Mouse (Mus musculus): ENCODE measurements around the gene Rin3. TPM values are rescaled to one million over a fixed set of nuclear protein-coding genes. Genes with fewer than 3 reads are reported as not detected.

The Rin3 gene
- total RNA-seq, 2 experiments from 2014 or later, result 68.0 to 119 TPM

- ATAC-seq (replicated peaks; ENCODE audit: poor library complexity), result no peak
Observed at GRCm38 (mm10) chr12:102299209-102299608, 16.4 kb downstream of the Rin3 start.

GRCm38 (mm10) chr12:102301585-102301984, 18.7 kb downstream of the Rin3 start:
- no peak for ATAC-seq (replicated peaks; ENCODE audit: poor library complexity)

- peak; percentile 84 for ATAC-seq (replicated peaks; ENCODE audit: poor library complexity)
Observed at GRCm38 (mm10) chr12:102302322-102302721, 19.5 kb downstream of the Rin3 start.

- no peak for ATAC-seq (replicated peaks; ENCODE audit: poor library complexity)
Observed at GRCm38 (mm10) chr12:102302831-102303351, 20.0 kb downstream of the Rin3 start.

GRCm38 (mm10) chr12:102303867-102304266, 21.0 kb downstream of the Rin3 start:
- ATAC-seq (replicated peaks; ENCODE audit: poor library complexity), result no peak

- no peak for ATAC-seq (replicated peaks; ENCODE audit: poor library complexity)
Observed at GRCm38 (mm10) chr12:102305069-102305836, 22.4 kb downstream of the Rin3 start.

- ATAC-seq (replicated peaks; ENCODE audit: poor library complexity), result no peak
Observed at GRCm38 (mm10) chr12:102308001-102308456, 25.2 kb downstream of the Rin3 start.

- peak; percentile 29 for ATAC-seq (replicated peaks; ENCODE audit: poor library complexity)
Observed at GRCm38 (mm10) chr12:102308457-102309011, 25.7 kb downstream of the Rin3 start.

- no peak for ATAC-seq (replicated peaks; ENCODE audit: poor library complexity)
Observed at GRCm38 (mm10) chr12:102309099-102309799, 26.4 kb downstream of the Rin3 start.

GRCm38 (mm10) chr12:102309800-102310195, 26.9 kb downstream of the Rin3 start:
- no peak for ATAC-seq (replicated peaks; ENCODE audit: poor library complexity)

GRCm38 (mm10) chr12:102310261-102310660, 27.4 kb downstream of the Rin3 start:
- ATAC-seq (replicated peaks; ENCODE audit: poor library complexity), result no peak

- no peak for ATAC-seq (replicated peaks; ENCODE audit: poor library complexity)
Observed at GRCm38 (mm10) chr12:102311454-102311853, 28.6 kb downstream of the Rin3 start.

GRCm38 (mm10) chr12:102319150-102319549, 36.3 kb downstream of the Rin3 start:
- no peak for ATAC-seq (replicated peaks; ENCODE audit: poor library complexity)

- peak; percentile 52 for ATAC-seq (replicated peaks; ENCODE audit: poor library complexity)
Observed at GRCm38 (mm10) chr12:102319899-102320298, 37.1 kb downstream of the Rin3 start.

- ATAC-seq (replicated peaks; ENCODE audit: poor library complexity), result no peak
Observed at GRCm38 (mm10) chr12:102320322-102320721, 37.5 kb downstream of the Rin3 start.

GRCm38 (mm10) chr12:102321064-102321728, 38.3 kb downstream of the Rin3 start:
- ATAC-seq (replicated peaks; ENCODE audit: poor library complexity), result peak; percentile 64

GRCm38 (mm10) chr12:102321855-102322254, 39.0 kb downstream of the Rin3 start:
- no peak for ATAC-seq (replicated peaks; ENCODE audit: poor library complexity)

- ATAC-seq (replicated peaks; ENCODE audit: poor library complexity), result no peak
Observed at GRCm38 (mm10) chr12:102323392-102323791, 40.5 kb downstream of the Rin3 start.

GRCm38 (mm10) chr12:102324156-102324885, 41.5 kb downstream of the Rin3 start:
- ATAC-seq (replicated peaks; ENCODE audit: poor library complexity), result no peak

- no peak for ATAC-seq (replicated peaks; ENCODE audit: poor library complexity)
Observed at GRCm38 (mm10) chr12:102324886-102325220, 42.0 kb downstream of the Rin3 start.

Data from megakaryocyte progenitor cell, adult 5-6 weeks (primary cell).